Mouse (Mus musculus) G1E (cell line): Measurements from ENCODE around the gene Zfp780b.

ENCODE experiments used
- CTCF ChIP-seq: IDR thresholded peaks from 2 replicates; pipeline ENCODE4 v1.5.1; 2012; ENCODE audit warnings: low read depth, low read length, inconsistent platforms, mixed read lengths
- GATA1 ChIP-seq: IDR thresholded peaks from 2 replicates; pipeline ENCODE4 v1.6.1; 2012; ENCODE audit warnings: borderline replicate concordance, low read length, inconsistent platforms, mixed read lengths
- POLR2AphosphoS5 ChIP-seq: IDR thresholded peaks from 2 replicates; pipeline ENCODE4 v1.6.1; 2012; ENCODE audit warnings: low read depth, low read length, inconsistent platforms; ENCODE audit not compliant: insufficient replicate concordance

- no peak for TF ChIP-seq CTCF
- TF ChIP-seq POLR2AphosphoS5 = no peak
- no peak for TF ChIP-seq GATA1
These were observed 31.3 kb upstream of the Zfp780b start for GRCm38 (mm10) chr7:28010271-28010670.
